Mouse (Mus musculus) heart, postnatal 0 days (tissue): ENCODE data around the gene Fbxl5. TPM values are rescaled to one million over a fixed set of nuclear protein-coding genes. Genes with fewer than 3 reads are reported as not detected.
A peak's percentile ranks its signal among the peaks of the same experiment; 100 is the strongest.

ENCODE experiments used
- ATAC-seq: fragments of 200-750 bp; cut with Nextera tagmentation; 2 replicates; pipeline ENCODE4 v1.8.0; 2017; ENCODE audit warnings: low read depth, moderate number of reproducible peaks, moderate library complexity; ENCODE audit not compliant: insufficient read depth
- DNase-seq: peaks from one replicate; pipeline ENCODE4 v3.0.0-alpha.2; 2016; ENCODE audit warnings: low spot score
- H3K27ac ChIP-seq: fragments of 300-500 bp; sonication (generic); 2 replicates; pipeline ENCODE4 v1.5.1; 2014; ENCODE audit warnings: low read depth, mild to moderate bottlenecking
- H3K27me3 ChIP-seq: fragments of 300-500 bp; sonication (generic); 2 replicates; pipeline ENCODE4 v1.6.1; 2014; ENCODE audit warnings: low read length, mixed read lengths; ENCODE audit not compliant: control insufficient read depth, insufficient read depth
- H3K36me3 ChIP-seq: fragments of 300-500 bp; sonication (generic); replicated peaks from 2 replicates; pipeline ENCODE4 v1.6.1; 2014; ENCODE audit warnings: low read length, mixed read lengths; ENCODE audit not compliant: control insufficient read depth, insufficient read depth
- H3K4me1 ChIP-seq: fragments of 300-500 bp; sonication (generic); 2 replicates; pipeline ENCODE4 v1.6.1; 2014; ENCODE audit warnings: antibody characterized with exemption; ENCODE audit not compliant: control insufficient read depth, insufficient read depth
- H3K4me2 ChIP-seq: fragments of 300-500 bp; sonication (generic); 2 replicates; pipeline ENCODE4 v1.6.1; 2014; ENCODE audit warnings: low read depth, mild to moderate bottlenecking, low read length, moderate library complexity
- H3K4me3 ChIP-seq: fragments of 300-500 bp; sonication (generic); 2 replicates; pipeline ENCODE4 v1.5.1; 2014; ENCODE audit warnings: low read depth, low read length
- H3K9ac ChIP-seq: fragments of 300-500 bp; sonication (generic); replicated peaks from 2 replicates; pipeline ENCODE4 v1.6.1; 2014; ENCODE audit warnings: low read depth, low read length, mixed read lengths
- H3K9me3 ChIP-seq: fragments of 300-500 bp; sonication (generic); replicated peaks from 2 replicates; pipeline ENCODE4 v1.6.1; 2016; ENCODE audit warnings: low read length; ENCODE audit not compliant: control insufficient read depth
- CTCF ChIP-seq: IDR thresholded peaks from 2 replicates; pipeline ENCODE4 v1.5.1; 2016; ENCODE audit warnings: antibody characterized with exemption, control low read depth, low read depth
- EP300 ChIP-seq: IDR thresholded peaks from 2 replicates; pipeline ENCODE4 v1.6.1; 2016; ENCODE audit warnings: antibody characterized with exemption, low read depth
- WGBS: fragments of 180-500 bp; shearing (Covaris S2); extraction: QIAGEN DNeasy Blood & Tissue Kit; methylation state at CpG from one replicate; pipeline ENCODE4 v1.1.7; 2014; 5-methylcytosine and 5-hydroxymethylcytosine counted together
- polyA plus RNA-seq: library from polyadenylated mRNA; unstranded; fragments of >200 nt; fragmentation: Nextera tagmentation; extraction: Ambion mirVana; gene quantifications from 2 replicates; pipeline ENCODE4 v1.2.1, GENCODE M21; 2015
- total RNA-seq: library from RNA; depleted of rRNA; stranded (reverse); fragments of >200 nt; gene quantifications from 2 replicates; pipeline ENCODE4 v1.2.3, GENCODE M21; 2014; ENCODE audit warnings: low replicate concordance

Fbxl5 gene
- total and polyA plus RNA-seq, 2 experiments from 2014 or later = 40.3 to 48.9 TPM

DNA sequence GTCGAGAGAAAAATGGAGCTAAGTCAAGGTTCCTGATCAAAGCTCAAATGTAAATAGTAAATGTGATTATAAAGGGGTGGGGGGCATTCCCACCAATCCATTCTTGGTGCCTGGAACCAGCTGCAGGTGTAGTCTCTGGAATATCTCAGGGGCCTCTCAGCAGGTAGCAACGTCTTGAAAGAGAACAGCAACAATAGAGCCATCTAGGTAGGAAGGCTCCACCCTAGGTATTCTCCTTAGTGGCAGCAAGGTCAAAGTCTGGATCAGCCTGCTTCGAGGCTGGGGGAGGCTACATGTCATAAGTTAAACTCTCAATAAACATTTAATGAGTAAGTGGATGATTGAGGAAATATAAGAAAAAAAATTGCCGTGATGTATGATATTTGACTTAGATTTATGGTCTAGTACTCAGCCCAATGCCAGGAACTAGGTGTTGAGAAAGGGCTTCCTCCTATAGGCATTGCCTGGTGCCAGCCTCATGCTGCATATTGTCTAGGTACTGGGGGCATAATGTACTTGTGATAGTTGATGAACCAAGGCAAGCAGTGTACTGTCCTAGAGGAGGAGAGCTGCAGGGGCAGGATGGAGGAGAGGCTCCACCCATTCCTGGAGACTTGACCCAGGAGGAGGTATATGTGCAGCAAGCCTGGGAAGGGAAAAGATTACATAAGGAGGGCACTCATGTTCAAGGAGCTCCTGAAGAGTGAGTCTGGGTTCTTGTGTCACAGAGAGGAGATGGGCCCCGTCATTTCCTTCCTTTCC, 39.4 kb upstream of the Fbxl5 start:
- no peaks in the 10 kb centered on the region for H3K4me1 ChIP-seq
- no peak overlapping the region for H3K4me2 ChIP-seq
- WGBS = 65% methylated on average over 5 of the region's 5 CpGs
- no peak overlapping the region for H3K27ac ChIP-seq
- DNase-seq = no peak
- TF ChIP-seq CTCF (no peak), EP300 (no peak)
- no peak for ATAC-seq
- 0 out of 2 replicates have a peak, but pooled peaks cover 6% of the 10 kb centered on the region for H3K9me3 ChIP-seq
- H3K27me3 ChIP-seq = no peaks in the 10 kb centered on the region
- H3K9ac ChIP-seq = no peak overlapping the region
- H3K36me3 ChIP-seq = no peaks in the 10 kb centered on the region
- no peak overlapping the region for H3K4me3 ChIP-seq

DNA sequence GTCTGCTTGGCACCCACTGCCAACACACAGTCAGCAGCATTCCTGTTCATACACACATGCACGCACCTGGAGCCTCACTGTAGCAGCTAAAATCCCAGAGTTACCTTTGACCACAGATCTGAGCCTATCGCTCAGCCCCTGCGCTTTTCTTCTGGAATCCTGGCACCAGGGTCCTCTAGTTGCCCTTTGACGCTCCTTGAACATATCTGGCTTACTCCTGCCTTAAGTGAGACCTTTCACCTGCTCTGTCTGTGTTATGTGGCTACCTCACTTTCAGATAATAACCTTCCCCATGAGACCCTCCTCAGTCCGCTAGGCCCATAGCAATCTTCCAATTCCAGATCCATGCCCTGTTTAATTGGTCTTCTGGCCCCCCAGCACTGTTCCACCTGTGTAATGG, 38.7 kb upstream of the Fbxl5 start:
- WGBS = 64% methylated on average over 5 of the region's 5 CpGs
- TF ChIP-seq CTCF (no peak), EP300 (no peak)
- H3K36me3 ChIP-seq = no peaks in the 10 kb centered on the region
- DNase-seq = no peak
- no peak overlapping the region; the same call in 1 of the 2 replicates for H3K4me2 ChIP-seq
- no peak overlapping the region for H3K4me3 ChIP-seq
- H3K9ac ChIP-seq = no peak overlapping the region
- H3K9me3 ChIP-seq = 0 out of 2 replicates have a peak, but pooled peaks cover 6% of the 10 kb centered on the region
- H3K27ac ChIP-seq = no peak overlapping the region
- no peaks in the 10 kb centered on the region for H3K4me1 ChIP-seq
- ATAC-seq = no peak
- H3K27me3 ChIP-seq = no peaks in the 10 kb centered on the region

DNA sequence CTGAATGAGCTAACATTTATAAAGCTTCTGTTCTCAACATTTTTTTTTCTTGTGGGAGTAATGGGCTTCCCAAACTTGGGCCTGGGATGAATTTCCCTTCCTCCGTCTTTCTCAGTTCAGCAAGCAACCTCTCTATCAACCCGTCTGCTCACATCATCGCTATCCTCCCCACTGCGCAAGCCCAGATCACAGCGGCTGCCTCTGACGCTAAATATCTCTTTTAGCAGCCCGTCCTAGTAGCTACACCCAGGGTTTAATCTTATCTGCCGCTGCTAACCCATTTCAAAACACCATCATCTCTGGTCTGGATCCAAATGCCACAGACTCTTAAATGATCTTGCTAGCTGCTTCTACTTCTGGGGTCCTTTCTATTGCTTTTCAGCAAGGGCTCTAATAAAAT, 38.2 kb upstream of the Fbxl5 start:
- Histone ChIP-seq H3K27me3 (no peaks in the 10 kb centered on the region), H3K9ac (no peak overlapping the region), H3K4me1 (no peaks in the 10 kb centered on the region), H3K36me3 (no peaks in the 10 kb centered on the region), H3K4me2 (no peak overlapping the region; the same call in 1 of the 2 replicates), H3K9me3 (0 out of 2 replicates have a peak, but pooled peaks cover 6% of the 10 kb centered on the region), H3K27ac (no peak overlapping the region), H3K4me3 (no peak overlapping the region)
- 26% methylated on average over 8 of the region's 8 CpGs for whole genome bisulfite sequencing
- no peak for TF ChIP-seq EP300
- no peak for TF ChIP-seq CTCF
- ATAC-seq (no peak), DNase-seq (no peak)

DNA sequence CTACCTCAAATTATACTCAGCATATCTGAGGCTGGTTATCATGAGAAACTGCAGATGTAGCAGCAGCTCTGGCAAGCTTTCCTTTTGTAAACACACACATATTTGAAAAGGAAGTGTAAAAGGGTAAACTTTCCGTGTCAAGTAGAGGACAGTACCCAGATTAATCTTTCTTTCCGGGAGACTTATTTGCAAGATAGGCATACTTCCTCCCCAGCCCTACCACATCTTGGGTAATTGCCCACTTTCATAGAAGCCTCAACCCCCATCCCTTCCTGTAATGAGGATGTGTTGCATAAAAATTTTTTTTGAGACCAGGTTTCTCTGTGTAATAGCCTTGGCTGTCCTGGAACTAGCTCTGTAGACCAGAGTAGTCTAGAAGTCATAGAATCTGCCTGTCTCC, 34.3 kb upstream of the Fbxl5 start:
- DNase-seq (peak; percentile 36), ATAC-seq (peak; percentile 63; the same call in 1 of the 2 replicates)
- 43% methylated on average over 2 of the region's 2 CpGs for WGBS
- Histone ChIP-seq H3K4me3 (no peak overlapping the region), H3K27me3 (no peaks in the 10 kb centered on the region), H3K4me2 (no peak overlapping the region), H3K9ac (no peak overlapping the region), H3K36me3 (no peaks in the 10 kb centered on the region), H3K9me3 (0 out of 2 replicates have a peak, but pooled peaks cover 6% of the 10 kb centered on the region), H3K27ac (no peak overlapping the region; the same call in 1 of the 2 replicates), H3K4me1 (no peaks in the 10 kb centered on the region)
- TF ChIP-seq CTCF = no peak
- TF ChIP-seq EP300 = 0 out of 2 replicates have a peak, but pooled peaks have one; percentile 42

DNA sequence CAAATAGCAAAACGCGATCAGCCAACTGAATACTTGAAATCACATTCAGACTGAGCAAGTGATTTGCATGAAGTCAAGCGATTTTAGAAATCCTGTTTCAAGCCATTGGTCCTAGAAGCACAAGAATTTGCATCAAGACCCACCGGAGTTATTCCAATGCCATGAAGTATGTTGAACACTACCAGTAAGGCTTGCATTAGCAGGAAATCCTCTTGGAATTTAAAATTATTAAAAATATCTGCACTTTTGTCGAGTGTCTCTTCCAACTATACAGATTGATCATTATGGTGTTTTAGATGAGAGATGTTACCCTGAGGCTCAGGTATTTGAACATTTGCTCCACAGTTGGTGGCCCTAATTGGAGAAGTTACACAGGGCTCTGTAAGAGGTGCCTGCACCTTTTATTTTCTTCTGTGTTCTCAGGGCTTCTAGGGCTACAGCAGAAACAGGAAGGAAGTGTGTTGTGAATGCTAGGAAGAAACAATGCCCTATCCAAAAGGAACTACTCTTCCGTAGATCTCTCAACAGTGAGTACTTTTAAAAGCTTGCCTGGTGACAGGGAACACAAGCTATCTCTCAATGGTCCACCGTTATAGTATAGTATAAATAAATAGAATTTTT, 32.5 kb upstream of the Fbxl5 start:
- H3K36me3 ChIP-seq = no peaks in the 10 kb centered on the region
- no peaks in the 10 kb centered on the region for H3K4me1 ChIP-seq
- no peaks in the 10 kb centered on the region for H3K27me3 ChIP-seq
- H3K4me3 ChIP-seq = no peak overlapping the region
- H3K4me2 ChIP-seq = no peak overlapping the region
- TF ChIP-seq CTCF (no peak), EP300 (no peak)
- DNase-seq = no peak
- ATAC-seq = no peak
- peak overlapping the region; percentile 66 for H3K27ac ChIP-seq
- H3K9me3 ChIP-seq = 0 out of 2 replicates have a peak, but pooled peaks cover 6% of the 10 kb centered on the region
- WGBS = 68% methylated on average over 7 of the region's 7 CpGs
- H3K9ac ChIP-seq = no peak overlapping the region
